Mouse (Mus musculus): Measurements from ENCODE around the gene Tmprss9.

Tmprss9 gene

GRCm38 (mm10) chr10:80936810-80937164 lies 65.1 kb downstream of the Tmprss9 start:
- no peak for DNase-seq (ENCODE audit: inconsistent ontology term)

- DNase-seq (ENCODE audit: inconsistent ontology term) = no peak
Observed at GRCm38 (mm10) chr10:80937646-80938045, 66.0 kb downstream of the Tmprss9 start.

- peak; percentile 70 for DNase-seq (ENCODE audit: inconsistent ontology term)
Observed at GRCm38 (mm10) chr10:80938831-80939550, 67.3 kb downstream of the Tmprss9 start.

- peak; percentile 82 for DNase-seq (ENCODE audit: inconsistent ontology term)
Observed at GRCm38 (mm10) chr10:80939671-80940070, 68.0 kb downstream of the Tmprss9 start.

GRCm38 (mm10) chr10:80940320-80940987 lies 68.8 kb downstream of the Tmprss9 start:
- peak; percentile 87 for DNase-seq (ENCODE audit: inconsistent ontology term)

- no peak for DNase-seq (ENCODE audit: inconsistent ontology term)
Observed at GRCm38 (mm10) chr10:80940988-80941347, 69.3 kb downstream of the Tmprss9 start.

GRCm38 (mm10) chr10:80942919-80943318 lies 71.3 kb downstream of the Tmprss9 start:
- DNase-seq (ENCODE audit: inconsistent ontology term) = no peak

GRCm38 (mm10) chr10:80943701-80944100 lies 72.1 kb downstream of the Tmprss9 start:
- DNase-seq (ENCODE audit: inconsistent ontology term) = peak; percentile 92

- no peak for DNase-seq (ENCODE audit: inconsistent ontology term)
Observed at GRCm38 (mm10) chr10:80944231-80944630, 72.6 kb downstream of the Tmprss9 start.

GRCm38 (mm10) chr10:80946684-80947437 lies 75.2 kb downstream of the Tmprss9 start:
- no peak for DNase-seq (ENCODE audit: inconsistent ontology term)

- DNase-seq (ENCODE audit: inconsistent ontology term) = peak; percentile 92
Observed at GRCm38 (mm10) chr10:80947802-80948201, 76.2 kb downstream of the Tmprss9 start.

- DNase-seq (ENCODE audit: inconsistent ontology term) = peak; percentile 79
Observed at GRCm38 (mm10) chr10:80948570-80948969, 76.9 kb downstream of the Tmprss9 start.

- DNase-seq (ENCODE audit: inconsistent ontology term) = no peak
Observed at GRCm38 (mm10) chr10:80949081-80949480, 77.4 kb downstream of the Tmprss9 start.

All from Muller cell, postnatal 12 days (primary cell).